Mouse (Mus musculus) cerebellum, adult 2 months (tissue): ENCODE measurements around the gene Dtd1. TPM values are rescaled to one million over a fixed set of nuclear protein-coding genes. Genes with fewer than 3 reads are reported as not detected.

Experiments
- DNase-seq, 2 experiments: peaks; one replicate each; pipeline ENCODE4 v3.0.0; 2021
- H3K27ac ChIP-seq: fragments of 200-500 bp; 2 replicates; pipeline ENCODE4 v1.5.1; 2012; ENCODE audit warnings: low read length, control low read depth, inconsistent platforms; ENCODE audit not compliant: insufficient read depth
- H3K27me3 ChIP-seq: fragments of 200-500 bp; 2 replicates; pipeline ENCODE4 v1.6.1; 2012; ENCODE audit warnings: inconsistent platforms, mild to moderate bottlenecking, low read length, moderate library complexity; ENCODE audit not compliant: control insufficient read depth, insufficient read depth
- H3K4me1 ChIP-seq: fragments of 200-500 bp; 2 replicates; pipeline ENCODE4 v1.6.1; 2011; ENCODE audit warnings: low read length; ENCODE audit not compliant: control insufficient read depth, insufficient read depth
- H3K4me3 ChIP-seq: fragments of 200-500 bp; replicated peaks from 2 replicates; pipeline ENCODE3; 2011; ENCODE audit warnings: mild to moderate bottlenecking, low read depth, low read length, control low read depth; ENCODE audit not compliant: insufficient read depth
- CTCF ChIP-seq: fragments of 200-500 bp; IDR thresholded peaks from 2 replicates; pipeline ENCODE4 v1.5.1; 2011; ENCODE audit warnings: low read depth, mild to moderate bottlenecking, control low read depth, low read length, moderate library complexity, borderline replicate concordance; ENCODE audit not compliant: insufficient read depth
- POLR2A ChIP-seq: fragments of 200-500 bp; IDR thresholded peaks from 2 replicates; pipeline ENCODE4 v1.6.1; 2011; ENCODE audit warnings: low read length, control low read depth, borderline replicate concordance; ENCODE audit not compliant: insufficient read depth
- WGBS: fragments of 180-500 bp; shearing (Covaris S2); methylation state at CpG from one replicate; pipeline ENCODE4 v1.1.7; 2018; 5-methylcytosine and 5-hydroxymethylcytosine counted together
- polyA plus RNA-seq: library from polyadenylated mRNA; depleted of rRNA; stranded (reverse); fragments of >200 nt; gene quantifications from 2 replicates; pipeline ENCODE4 v1.2.3, GENCODE M21; 2012

Gene Dtd1
- polyA plus RNA-seq, 1 experiment = 74.5 TPM

GRCm38 (mm10) chr2:144719294-144719693, 119.6 kb downstream of the Dtd1 start:
- TF ChIP-seq POLR2A = no peak
- no peak for TF ChIP-seq CTCF
- no peak overlapping the region for H3K27ac ChIP-seq
- H3K4me3 ChIP-seq = no peak overlapping the region
- H3K4me1 ChIP-seq = no peaks in the 10 kb centered on the region; the same call in 1 of the 2 replicates
- DNase-seq = no peak
- H3K27me3 ChIP-seq = no peaks in the 10 kb centered on the region
- 76% methylated on average over 5 of the region's 5 CpGs for WGBS

GRCm38 (mm10) chr2:144719718-144720117, 120.0 kb downstream of the Dtd1 start:
- Histone ChIP-seq H3K4me1 (no peaks in the 10 kb centered on the region; the same call in 1 of the 2 replicates), H3K4me3 (no peak overlapping the region), H3K27ac (no peak overlapping the region), H3K27me3 (no peaks in the 10 kb centered on the region)
- no peak for DNase-seq
- no peak for TF ChIP-seq CTCF
- no peak for TF ChIP-seq POLR2A
- WGBS = 44% methylated on average over 4 of the region's 4 CpGs

- WGBS = 62% methylated on average over 5 of the region's 5 CpGs
Measured at GRCm38 (mm10) chr2:144720407-144720959, 120.8 kb downstream of the Dtd1 start.

GRCm38 (mm10) chr2:144724679-144725078, 125.0 kb downstream of the Dtd1 start:
- no peaks in the 10 kb centered on the region for H3K27me3 ChIP-seq
- DNase-seq = no peak
- H3K4me1 ChIP-seq = peaks cover 4% of the 10 kb centered on the region; the same call in 1 of the 2 replicates
- peak; percentile 17; the same call in 1 of the 2 replicates for TF ChIP-seq CTCF
- no peak for TF ChIP-seq POLR2A
- H3K4me3 ChIP-seq = no peak overlapping the region
- H3K27ac ChIP-seq = no peak overlapping the region
- 93% methylated on average over 1 of the region's 1 CpGs for WGBS

More at GRCm38 (mm10) chr2:144720407-144720959, 120.8 kb downstream of the Dtd1 start:
- Histone ChIP-seq H3K27me3 (no peaks in the 10 kb centered on the region), H3K4me3 (no peak overlapping the region), H3K27ac (no peak overlapping the region), H3K4me1 (no peaks in the 10 kb centered on the region; the same call in 1 of the 2 replicates)
- no peak for DNase-seq
- TF ChIP-seq POLR2A = no peak
- no peak for TF ChIP-seq CTCF

- DNase-seq = no peak
- H3K27me3 ChIP-seq = no peaks in the 10 kb centered on the region
- TF ChIP-seq POLR2A (no peak), CTCF (no peak)
- WGBS = 61% methylated on average over 3 of the region's 3 CpGs
- peaks cover 4% of the 10 kb centered on the region; the same call in 1 of the 2 replicates for H3K4me1 ChIP-seq
- no peak overlapping the region for H3K4me3 ChIP-seq
- no peak overlapping the region for H3K27ac ChIP-seq
Measured at GRCm38 (mm10) chr2:144727136-144727535, 127.4 kb downstream of the Dtd1 start.

GRCm38 (mm10) chr2:144729776-144730175, 130.1 kb downstream of the Dtd1 start:
- Histone ChIP-seq H3K4me1 (peaks cover 4% of the 10 kb centered on the region; the same call in 1 of the 2 replicates), H3K27ac (no peak overlapping the region), H3K4me3 (no peak overlapping the region), H3K27me3 (no peaks in the 10 kb centered on the region)
- no peak for DNase-seq
- TF ChIP-seq CTCF (no peak), POLR2A (no peak)
- 97% methylated on average over 2 of the region's 2 CpGs for WGBS

- TF ChIP-seq CTCF (no peak), POLR2A (no peak)
- peaks cover 4% of the 10 kb centered on the region for H3K4me1 ChIP-seq
- 92% methylated on average over 5 of the region's 5 CpGs for WGBS
- DNase-seq = no peak
- no peak overlapping the region for H3K27ac ChIP-seq
- H3K4me3 ChIP-seq = no peak overlapping the region
- H3K27me3 ChIP-seq = no peaks in the 10 kb centered on the region
Measured at GRCm38 (mm10) chr2:144738161-144738560, 138.5 kb downstream of the Dtd1 start.

GRCm38 (mm10) chr2:144738576-144738975, 138.9 kb downstream of the Dtd1 start:
- Histone ChIP-seq H3K27ac (no peak overlapping the region), H3K4me3 (no peak overlapping the region), H3K4me1 (peaks cover 4% of the 10 kb centered on the region), H3K27me3 (no peaks in the 10 kb centered on the region)
- 45% methylated on average over 5 of the region's 5 CpGs for WGBS
- no peak for DNase-seq
- no peak for TF ChIP-seq CTCF
- TF ChIP-seq POLR2A = no peak
